Mouse (Mus musculus) left cerebral cortex, adult 2 months (tissue): ENCODE results near the gene Olfr517. TPM values are rescaled to one million over a fixed set of nuclear protein-coding genes. Genes with fewer than 3 reads are reported as not detected.

Source experiments
- DNase-seq, 2 experiments: peaks; one replicate each; pipeline ENCODE4 v3.0.0; 2021 to 2022; ENCODE audit warnings: low spot score in 2 of 2, mixed read lengths in 1 of 2; ENCODE audit errors: extremely low spot score in 1 of 2
- H3K27ac ChIP-seq: fragments of 200-600 bp; 2 replicates; pipeline ENCODE4 v1.8.1; 2022
- H3K4me3 ChIP-seq: fragments of 200-600 bp; 2 replicates; pipeline ENCODE4 v1.8.1; 2022
- CTCF ChIP-seq: fragments of 200-600 bp; IDR thresholded peaks from 2 replicates; pipeline ENCODE4 v1.8.1; 2022; ENCODE audit warnings: antibody characterized with exemption, mild to moderate bottlenecking, moderate library complexity
- intact Hi-C: fragments of 180-260 bp; cut with DNase I; formaldehyde crosslinking; loops from one replicate; pipeline ENCODE4 v1.15.1; 2025
- long read RNA-seq, 2 experiments: library from polyadenylated mRNA; stranded (forward); transcript quantifications; one replicate each; pipeline ENCODE4 v2.0.0; 2021; ENCODE audit warnings: borderline mapping rate in 2 of 2
- total RNA-seq, 2 experiments: library from RNA; stranded (reverse); gene quantifications; 2 replicates each; pipeline ENCODE4 v1.2.3; 2021

The Olfr517 gene
- total RNA-seq = not detected
- long read RNA-seq, experiment 1 = 0 reads
- long read RNA-seq, experiment 2 = 0 reads

- no peak within 1 kb of the TSS for H3K27ac ChIP-seq
- intact Hi-C loops = no loop called here
- H3K4me3 ChIP-seq = no peak within 1 kb of the TSS
- DNase-seq = no peak
- no peak for TF ChIP-seq CTCF
Observed at GRCm38 (mm10) chr7:108872279-108872678, at the start of gene Olfr517. TSS of gene Olfr517 (minus strand) at chr7:108872379.

GRCm38 (mm10) chr7:108903969-108904368 lies 31.8 kb upstream of the Olfr517 start:
- H3K27ac ChIP-seq = no peak overlapping the region
- intact Hi-C loops = no loop called here
- TF ChIP-seq CTCF = no peak
- DNase-seq = no peak
- H3K4me3 ChIP-seq = no peak overlapping the region

DNA sequence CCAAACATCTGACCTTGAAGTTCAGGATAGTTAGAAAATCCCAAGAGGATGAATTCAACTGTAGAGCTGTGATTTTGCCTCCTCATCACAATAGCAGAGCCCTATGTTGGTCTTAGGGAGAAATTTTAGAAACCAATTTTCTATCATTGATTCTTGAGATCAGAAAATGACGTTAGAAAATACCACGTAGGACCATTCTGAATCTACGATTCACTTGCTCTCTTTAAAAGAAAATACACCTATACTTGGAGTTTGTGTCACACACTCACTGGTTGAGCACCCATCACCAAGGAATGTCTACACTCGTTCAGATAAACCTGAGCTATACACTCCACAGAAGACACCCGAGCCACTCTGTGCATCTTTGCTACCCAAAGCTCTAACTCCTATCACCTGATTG lies 22.1 kb upstream of the Olfr517 start, which contains the start of gene Olfr519:
Olfr519 (minus strand) TSS at position 101 of the 400 bp plus-strand sequence.
- DNase-seq = no peak
- no peak within 1 kb of the TSS for H3K4me3 ChIP-seq
- H3K27ac ChIP-seq = no peak within 1 kb of the TSS
- TF ChIP-seq CTCF = no peak
- intact Hi-C loops = no loop called here

- H3K4me3 ChIP-seq = no peak within 1 kb of the TSS
- no peak for TF ChIP-seq CTCF
- DNase-seq = no peak
- no peak within 1 kb of the TSS for H3K27ac ChIP-seq
- intact Hi-C loops = no loop called here
Observed at GRCm38 (mm10) chr7:108884906-108885305, 12.7 kb upstream of the Olfr517 start, which contains the start of gene Olfr518. TSS of gene Olfr518 (minus strand) at chr7:108885006.

DNA sequence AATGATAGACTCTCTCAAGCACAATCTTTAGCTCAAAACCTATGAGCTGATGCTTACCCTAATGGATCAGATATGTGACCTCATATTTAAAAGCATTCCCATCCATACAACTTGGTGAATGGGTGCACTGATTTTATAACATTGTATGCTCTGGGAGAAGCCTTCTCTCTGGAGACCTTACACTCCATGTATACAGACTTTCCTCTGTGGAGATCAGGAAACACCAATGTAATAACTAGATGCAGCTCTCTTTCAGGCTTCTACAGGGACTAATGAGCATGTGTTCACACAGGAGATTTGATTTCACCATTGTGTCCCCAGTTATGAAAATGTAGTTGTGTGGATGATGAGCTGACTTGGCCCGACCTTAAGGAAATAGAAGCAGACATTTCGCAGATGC lies 21.8 kb downstream of the Olfr517 start, which contains the start of gene Olfr516:
Olfr516 (minus strand) TSS at position 101 of the 400 bp plus-strand sequence.
- intact Hi-C loops = no loop called here
- TF ChIP-seq CTCF = no peak
- H3K27ac ChIP-seq = no peak within 1 kb of the TSS
- no peak for DNase-seq
- H3K4me3 ChIP-seq = no peak within 1 kb of the TSS

- Histone ChIP-seq H3K4me3 (no peak within 1 kb of the TSS), H3K27ac (no peak within 1 kb of the TSS)
- TF ChIP-seq CTCF = no peak
- intact Hi-C loops = no loop called here
- DNase-seq = no peak
Observed at GRCm38 (mm10) chr7:108825897-108826296, 46.3 kb downstream of the Olfr517 start, which contains the start of gene Olfr514. TSS of gene Olfr514 (minus strand) at chr7:108825997.

Other genes starting within 250 kb of the Olfr517 start
- gene Olfr508, start 242.4 kb downstream of the Olfr517 start, total RNA-seq = not detected
- gene Olfr509, start 220.5 kb downstream of the Olfr517 start, total RNA-seq = not detected
- not detected for gene Olfr510, start 206.0 kb downstream of the Olfr517 start, total RNA-seq
- not detected for gene Olfr512, start 159.1 kb downstream of the Olfr517 start, total RNA-seq
- gene Olfr513, start 121.4 kb downstream of the Olfr517 start, total RNA-seq = not detected
- gene Olfr514, start 46.4 kb downstream of the Olfr517 start, total RNA-seq = not detected
- not detected for gene Olfr516, start 21.9 kb downstream of the Olfr517 start, total RNA-seq
- not detected for gene Olfr518, start 12.6 kb upstream of the Olfr517 start, total RNA-seq
- not detected for gene Olfr519, start 22.0 kb upstream of the Olfr517 start, total RNA-seq
- under 1 TPM; 0.40 to 0.48 TPM for gene Nlrp10, start 57.8 kb upstream of the Olfr517 start, total RNA-seq
- gene Eif3f, start 62.0 kb upstream of the Olfr517 start, total RNA-seq = 10 to 100 TPM; 95.6 to 96.2 TPM
- gene Tub, start 78.0 kb upstream of the Olfr517 start, total RNA-seq = 100 to 1,000 TPM; 140 to 148 TPM
- gene Ric3, start 211.0 kb upstream of the Olfr517 start, total RNA-seq = 10 to 100 TPM; 63.7 to 66.3 TPM